Mouse (Mus musculus) spleen, adult 2 months (tissue): ENCODE data around the gene Krt222.
"Not testable (repeated sequence)": the region's sequence is repeated elsewhere in the genome, so short reads cannot be mapped to it uniquely, and the experiment has no call there.

Experiments
- CTCF ChIP-seq: fragments of 200-500 bp; IDR thresholded peaks from 2 replicates; pipeline ENCODE4 v1.5.1; 2011; ENCODE audit warnings: mild to moderate bottlenecking, inconsistent platforms; ENCODE audit not compliant: insufficient read depth, insufficient read length, insufficient replicate concordance; ENCODE audit errors: extremely low read depth
- POLR2A ChIP-seq: fragments of 200-500 bp; IDR thresholded peaks from 2 replicates; pipeline ENCODE4 v1.6.1; 2011; ENCODE audit warnings: low read depth, low read length, inconsistent platforms

GRCm38 (mm10) chr11:99244519-99244918 lies 634 bp upstream of the Krt222 start:
- TF ChIP-seq CTCF, POLR2A: not testable (repeated sequence)
